Mouse (Mus musculus): ENCODE measurements at regions not wholly inside any gene's neighbourhood (a gene's known extent, or its start where the extent isn't known, plus 50 kb on each side); places are given as distances from the start of the nearest gene placed in this dataset.

GRCm38 (mm10) chr14:17061358-17061757, 242.4 kb upstream of the Rarb start:
- ATAC-seq (ENCODE audit: insufficient read depth), result no peak
- H3K27me3 ChIP-seq (ENCODE audit: control insufficient read depth, insufficient read depth, low read length), result no peaks in the 10 kb centered on the region
- H3K4me3 ChIP-seq (ENCODE audit: insufficient read depth in 1 of 2, low read depth in 2 of 2, low read length in 2 of 2), result no peak overlapping the region
- WGBS (ENCODE audit: insufficient replicate concordance), result 49% methylated on average over 1 of the region's 1 CpGs
- no peaks in the 10 kb centered on the region for H3K36me3 ChIP-seq (replicated peaks; ENCODE audit: control insufficient read depth, insufficient read depth, low read depth)
- no peak for DNase-seq (ENCODE audit: low read depth in 3 of 3, low spot score in 3 of 3)
- no peak for TF ChIP-seq EP300 (IDR thresholded peaks at IDR 0.05; ENCODE audit: low read depth)
- no peak for TF ChIP-seq CTCF (IDR thresholded peaks at IDR 0.05; ENCODE audit: low read depth)
- no peak overlapping the region for H3K9ac ChIP-seq (replicated peaks)
- H3K4me2 ChIP-seq (ENCODE audit: low read depth), result no peak overlapping the region
- H3K4me1 ChIP-seq (replicated peaks; ENCODE audit: control insufficient read depth in 2 of 2, insufficient read depth in 2 of 2, low read length in 1 of 2), result peaks cover 0 to 5% of the 10 kb centered on the region in 2 experiments; a peak in 1 of 4 replicates
- H3K9me3 ChIP-seq (ENCODE audit: control insufficient read depth, low read length), result no peaks in the 10 kb centered on the region
- H3K27ac ChIP-seq, result no peak overlapping the region

DNA sequence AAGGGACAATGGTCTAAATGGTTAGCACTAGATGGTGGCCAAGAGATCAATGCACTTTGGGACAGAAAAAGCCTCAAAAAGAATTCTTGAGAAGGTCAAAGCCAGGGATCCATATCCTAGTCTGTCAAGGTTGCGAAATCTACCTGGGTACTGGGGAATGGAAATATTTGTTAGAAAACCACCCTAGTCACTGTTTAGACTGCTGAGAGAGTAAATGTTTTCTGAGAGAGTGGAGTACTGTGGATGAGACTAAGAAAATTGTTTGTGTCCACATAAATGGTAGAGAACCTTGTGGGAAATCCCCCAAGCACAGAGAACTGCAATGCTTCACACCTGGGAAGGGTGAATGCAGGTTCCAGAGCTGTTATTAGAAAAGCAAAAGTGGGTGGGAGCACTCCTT, 239.5 kb upstream of the Rarb start:
- Histone ChIP-seq H3K36me3 (replicated peaks; ENCODE audit: control insufficient read depth, insufficient read depth, low read depth) (no peaks in the 10 kb centered on the region), H3K9me3 (ENCODE audit: control insufficient read depth, low read length) (no peaks in the 10 kb centered on the region), H3K27ac (no peak overlapping the region), H3K9ac (replicated peaks) (no peak overlapping the region), H3K4me1 (replicated peaks; ENCODE audit: control insufficient read depth in 2 of 2, insufficient read depth in 2 of 2, low read length in 1 of 2) (peaks cover 0 to 5% of the 10 kb centered on the region in 2 experiments; a peak in 2 of 4 replicates), H3K27me3 (ENCODE audit: control insufficient read depth, insufficient read depth, low read length) (no peaks in the 10 kb centered on the region), H3K4me3 (ENCODE audit: insufficient read depth in 1 of 2, low read depth in 2 of 2, low read length in 2 of 2) (no peak overlapping the region), H3K4me2 (ENCODE audit: low read depth) (no peak overlapping the region)
- TF ChIP-seq CTCF (IDR thresholded peaks at IDR 0.05; ENCODE audit: low read depth) (no peak), EP300 (IDR thresholded peaks at IDR 0.05; ENCODE audit: low read depth) (no peak)
- no peak for DNase-seq (ENCODE audit: low read depth in 3 of 3, low spot score in 3 of 3)
- WGBS (ENCODE audit: insufficient replicate concordance), result 68% methylated on average over 1 of the region's 1 CpGs
- no peak for ATAC-seq (ENCODE audit: insufficient read depth)

- H3K36me3 ChIP-seq (replicated peaks; ENCODE audit: control insufficient read depth, insufficient read depth, low read depth), result no peaks in the 10 kb centered on the region
- H3K27me3 ChIP-seq (ENCODE audit: control insufficient read depth, insufficient read depth, low read length), result no peaks in the 10 kb centered on the region
- H3K27ac ChIP-seq, result no peak overlapping the region
- H3K9ac ChIP-seq (replicated peaks), result no peak overlapping the region
- TF ChIP-seq CTCF (IDR thresholded peaks at IDR 0.05; ENCODE audit: low read depth) (no peak), EP300 (IDR thresholded peaks at IDR 0.05; ENCODE audit: low read depth) (no peak)
- 68% methylated on average over 3 of the region's 3 CpGs for WGBS (ENCODE audit: insufficient replicate concordance)
- no peak overlapping the region for H3K4me3 ChIP-seq (ENCODE audit: insufficient read depth in 1 of 2, low read depth in 2 of 2, low read length in 2 of 2)
- DNase-seq (ENCODE audit: low read depth in 3 of 3, low spot score in 3 of 3) (no peak), ATAC-seq (ENCODE audit: insufficient read depth) (no peak)
- H3K9me3 ChIP-seq (ENCODE audit: control insufficient read depth, low read length), result no peaks in the 10 kb centered on the region
- H3K4me1 ChIP-seq (replicated peaks; ENCODE audit: control insufficient read depth in 2 of 2, insufficient read depth in 2 of 2, low read length in 1 of 2), result peaks cover 0 to 5% of the 10 kb centered on the region in 2 experiments; a peak in 2 of 4 replicates
- H3K4me2 ChIP-seq (ENCODE audit: low read depth), result no peak overlapping the region
These were observed 238.4 kb upstream of the Rarb start for GRCm38 (mm10) chr14:17057355-17057754.

DNA sequence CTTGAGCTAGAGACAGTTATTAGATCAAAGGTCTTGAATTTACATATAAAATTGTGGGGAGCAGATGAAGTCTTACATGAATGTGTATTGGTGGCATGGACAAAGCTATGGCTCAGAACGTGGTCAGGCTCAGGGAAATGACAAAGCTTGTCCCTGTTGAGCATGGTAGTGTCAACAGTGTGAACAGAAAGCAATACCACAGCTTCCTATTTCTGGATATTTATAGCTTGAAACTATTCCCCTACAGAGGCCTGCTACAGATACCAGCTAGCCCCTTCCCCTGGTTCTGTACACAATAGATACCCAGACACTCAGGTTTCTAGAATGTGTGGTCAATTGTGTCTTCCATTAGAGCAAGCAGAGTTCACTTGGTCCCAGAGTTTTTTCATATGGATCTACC, 236.8 kb upstream of the Rarb start:
- DNase-seq (ENCODE audit: low read depth in 3 of 3, low spot score in 3 of 3), result no peak
- no peak for ATAC-seq (ENCODE audit: insufficient read depth)
- Histone ChIP-seq H3K36me3 (replicated peaks; ENCODE audit: control insufficient read depth, insufficient read depth, low read depth) (no peaks in the 10 kb centered on the region), H3K9ac (replicated peaks) (no peak overlapping the region), H3K9me3 (ENCODE audit: control insufficient read depth, low read length) (no peaks in the 10 kb centered on the region), H3K27me3 (ENCODE audit: control insufficient read depth, insufficient read depth, low read length) (no peaks in the 10 kb centered on the region), H3K4me1 (replicated peaks; ENCODE audit: control insufficient read depth in 2 of 2, insufficient read depth in 2 of 2, low read length in 1 of 2) (peaks cover 0 to 5% of the 10 kb centered on the region in 2 experiments; a peak in 2 of 4 replicates), H3K27ac (no peak overlapping the region), H3K4me2 (ENCODE audit: low read depth) (no peak overlapping the region), H3K4me3 (ENCODE audit: insufficient read depth in 1 of 2, low read depth in 2 of 2, low read length in 2 of 2) (no peak overlapping the region)
- WGBS (ENCODE audit: insufficient replicate concordance), result 7% methylated on average over 1 of the region's 1 CpGs
- TF ChIP-seq CTCF (IDR thresholded peaks at IDR 0.05; ENCODE audit: low read depth) (no peak), EP300 (IDR thresholded peaks at IDR 0.05; ENCODE audit: low read depth) (no peak)

GRCm38 (mm10) chr14:17054381-17054780, 235.4 kb upstream of the Rarb start:
- Histone ChIP-seq H3K4me2 (ENCODE audit: low read depth) (no peak overlapping the region), H3K27ac (no peak overlapping the region), H3K9me3 (ENCODE audit: control insufficient read depth, low read length) (no peaks in the 10 kb centered on the region), H3K4me3 (ENCODE audit: insufficient read depth in 1 of 2, low read depth in 2 of 2, low read length in 2 of 2) (no peak overlapping the region), H3K4me1 (replicated peaks; ENCODE audit: control insufficient read depth in 2 of 2, insufficient read depth in 2 of 2, low read length in 1 of 2) (peaks cover 0 to 2% of the 10 kb centered on the region in 2 experiments; a peak in 2 of 4 replicates), H3K9ac (replicated peaks) (no peak overlapping the region), H3K36me3 (replicated peaks; ENCODE audit: control insufficient read depth, insufficient read depth, low read depth) (no peaks in the 10 kb centered on the region), H3K27me3 (ENCODE audit: control insufficient read depth, insufficient read depth, low read length) (no peaks in the 10 kb centered on the region)
- TF ChIP-seq CTCF (IDR thresholded peaks at IDR 0.05; ENCODE audit: low read depth) (no peak), EP300 (IDR thresholded peaks at IDR 0.05; ENCODE audit: low read depth) (no peak)
- WGBS (ENCODE audit: insufficient replicate concordance), result 40% methylated on average over 3 of the region's 3 CpGs
- ATAC-seq (ENCODE audit: insufficient read depth), result no peak
- DNase-seq (ENCODE audit: low read depth in 3 of 3, low spot score in 3 of 3), result no peak
